Mouse (Mus musculus) E14TG2a.4 (cell line): Measurements from ENCODE around the gene Cfap45.
A peak's percentile ranks its signal among the peaks of the same experiment; 100 is the strongest.

Experiments
- H3K27me3 ChIP-seq: 2 replicates; pipeline ENCODE4 v1.6.1; 2014; ENCODE audit warnings: low read length, control low read depth; ENCODE audit not compliant: insufficient read depth
- H3K36me3 ChIP-seq: 2 replicates; pipeline ENCODE4 v1.6.1; 2014; ENCODE audit warnings: low read length, control low read depth; ENCODE audit not compliant: insufficient read depth
- H3K4me1 ChIP-seq: replicated peaks from 2 replicates; pipeline ENCODE4 v1.6.1; 2014; ENCODE audit warnings: low read depth, low read length, control low read depth
- H3K4me3 ChIP-seq: replicated peaks from 2 replicates; pipeline ENCODE4 v1.5.1; 2014; ENCODE audit warnings: mild to moderate bottlenecking, low read length
- H3K9me3 ChIP-seq: 2 replicates; pipeline ENCODE4 v1.6.1; 2014; ENCODE audit warnings: low read length, control low read depth
- CTCF ChIP-seq: conservative IDR thresholded peaks from 2 replicates; pipeline ENCODE4 v1.5.1; 2014; ENCODE audit warnings: low read length
- NANOG ChIP-seq: IDR thresholded peaks from 2 replicates; pipeline ENCODE4 v1.6.1; 2014; ENCODE audit warnings: borderline replicate concordance, low read length, mixed read lengths
- POU5F1 ChIP-seq: IDR thresholded peaks from 2 replicates; pipeline ENCODE4 v1.6.1; 2014; ENCODE audit warnings: low read length, borderline replicate concordance

Cfap45 gene

GRCm38 (mm10) chr1:172520576-172521440 lies at the start of gene Cfap45:
Gene Cfap45 (plus strand): TSS chr1:172520801.
- H3K4me1 ChIP-seq = peaks cover 59% of the 10 kb centered on the region
- no peaks in the 10 kb centered on the region for H3K36me3 ChIP-seq
- peak within 1 kb of the TSS; percentile 73 for H3K4me3 ChIP-seq
- peaks cover under 1% of the 10 kb centered on the region for H3K27me3 ChIP-seq
- TF ChIP-seq POU5F1 (no peak), CTCF (no peak), NANOG (no peak)
- H3K9me3 ChIP-seq = peaks cover 6% of the 10 kb centered on the region

DNA sequence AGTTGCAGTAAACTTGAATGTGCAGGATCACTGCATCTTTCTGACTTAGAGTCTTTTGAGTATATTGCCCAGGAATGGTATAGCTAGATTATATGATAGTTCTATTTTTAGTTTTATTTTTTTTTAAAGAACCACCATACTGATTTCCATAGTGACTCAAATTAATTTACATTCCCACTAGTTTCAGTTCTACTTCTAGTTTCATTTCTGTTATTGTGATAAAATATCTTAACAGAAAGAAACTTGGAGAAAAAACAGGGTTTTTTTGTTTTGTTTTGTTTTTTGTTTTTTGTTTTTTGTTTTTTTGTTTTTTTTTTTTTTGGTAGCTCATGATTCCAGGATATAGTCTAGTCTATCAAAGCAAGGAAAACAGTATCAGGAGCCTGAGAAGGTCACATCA lies 47.7 kb upstream of the Cfap45 start:
- Histone ChIP-seq H3K36me3 (no peaks in the 10 kb centered on the region), H3K4me1 (peaks cover 10% of the 10 kb centered on the region), H3K27me3 (peaks cover 36% of the 10 kb centered on the region), H3K9me3 (no peaks in the 10 kb centered on the region), H3K4me3 (no peak overlapping the region)
- TF ChIP-seq POU5F1 (no peak), NANOG (no peak), CTCF (no peak)

- TF ChIP-seq NANOG (no peak), POU5F1 (no peak), CTCF (no peak)
- Histone ChIP-seq H3K36me3 (no peaks in the 10 kb centered on the region), H3K9me3 (no peaks in the 10 kb centered on the region), H3K27me3 (peaks cover 45% of the 10 kb centered on the region), H3K4me1 (0 out of 2 replicates have a peak, but pooled peaks cover 3% of the 10 kb centered on the region), H3K4me3 (no peak overlapping the region)
These were observed 46.4 kb upstream of the Cfap45 start for GRCm38 (mm10) chr1:172474196-172474595.

DNA sequence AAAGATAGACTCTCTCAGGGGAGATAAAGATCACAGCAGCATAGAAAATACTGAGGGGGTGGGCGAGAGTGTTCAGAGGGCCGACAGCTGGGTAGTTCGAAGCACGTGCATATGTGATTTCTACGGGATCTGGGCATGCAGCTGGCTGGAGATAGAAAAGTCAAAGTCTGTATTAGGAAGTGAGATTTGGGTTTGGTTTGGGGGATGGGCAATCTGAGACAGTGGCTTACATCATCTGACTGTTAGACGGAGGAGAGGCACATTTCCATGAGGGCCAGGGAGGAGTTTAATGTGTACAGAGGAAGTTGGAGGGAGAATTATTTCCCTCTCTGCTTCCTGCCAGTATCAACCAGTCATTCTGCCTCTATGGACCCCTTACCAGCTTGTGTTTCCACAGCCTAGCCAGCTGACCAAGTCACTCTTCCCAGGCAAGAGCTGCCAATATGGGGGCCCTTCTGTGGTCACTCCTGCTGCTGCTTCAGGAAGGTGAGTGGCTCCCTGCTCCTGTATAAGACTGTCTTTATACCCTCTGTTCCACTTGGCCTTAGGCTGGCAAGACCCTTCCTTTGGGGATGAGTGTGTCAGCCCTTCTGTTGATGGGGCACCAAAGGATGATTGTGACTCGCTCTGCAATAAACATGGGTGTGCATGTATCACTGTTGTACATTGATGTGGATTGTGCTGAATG lies 45.4 kb upstream of the Cfap45 start, which contains the start of gene Slamf9:
Slamf9 (plus strand) TSS at position 305 of the 688 bp plus-strand sequence.
- H3K9me3 ChIP-seq = no peaks in the 10 kb centered on the region
- no peak for TF ChIP-seq CTCF
- no peaks in the 10 kb centered on the region for H3K4me1 ChIP-seq
- no peaks in the 10 kb centered on the region for H3K36me3 ChIP-seq
- H3K27me3 ChIP-seq = peaks cover 54% of the 10 kb centered on the region
- H3K4me3 ChIP-seq = no peak within 1 kb of the TSS

GRCm38 (mm10) chr1:172478020-172478419 lies 42.6 kb upstream of the Cfap45 start:
- Histone ChIP-seq H3K4me1 (peaks cover 19% of the 10 kb centered on the region), H3K36me3 (no peaks in the 10 kb centered on the region), H3K9me3 (no peaks in the 10 kb centered on the region), H3K4me3 (no peak overlapping the region), H3K27me3 (peaks cover 52% of the 10 kb centered on the region)
- TF ChIP-seq POU5F1 = no peak
- TF ChIP-seq CTCF = no peak
- no peak for TF ChIP-seq NANOG

GRCm38 (mm10) chr1:172480376-172480775 lies 40.2 kb upstream of the Cfap45 start:
- TF ChIP-seq POU5F1 (no peak), CTCF (no peak), NANOG (no peak)
- Histone ChIP-seq H3K9me3 (no peaks in the 10 kb centered on the region), H3K27me3 (peaks cover 50% of the 10 kb centered on the region), H3K4me1 (peaks cover 41% of the 10 kb centered on the region), H3K4me3 (peak overlapping the region; percentile 83; the same call in 1 of the 2 replicates), H3K36me3 (peaks cover 9% of the 10 kb centered on the region)

GRCm38 (mm10) chr1:172481111-172481510 lies 39.5 kb upstream of the Cfap45 start:
- peak overlapping the region; percentile 83 for H3K4me3 ChIP-seq
- H3K9me3 ChIP-seq = no peaks in the 10 kb centered on the region
- H3K27me3 ChIP-seq = peaks cover 42% of the 10 kb centered on the region
- TF ChIP-seq NANOG (no peak), POU5F1 (no peak), CTCF (no peak)
- peaks cover 13% of the 10 kb centered on the region for H3K36me3 ChIP-seq
- peaks cover 46% of the 10 kb centered on the region for H3K4me1 ChIP-seq

GRCm38 (mm10) chr1:172481540-172482280 lies 38.9 kb upstream of the Cfap45 start, which contains the start of gene Igsf9:
Gene Igsf9 (plus strand): TSS chr1:172481788.
- H3K36me3 ChIP-seq = peaks cover 19% of the 10 kb centered on the region
- no peak for TF ChIP-seq NANOG
- H3K4me1 ChIP-seq = peaks cover 49% of the 10 kb centered on the region
- no peaks in the 10 kb centered on the region for H3K9me3 ChIP-seq
- H3K4me3 ChIP-seq = peak within 1 kb of the TSS; percentile 83
- peaks cover 36% of the 10 kb centered on the region for H3K27me3 ChIP-seq
